Mouse (Mus musculus) lung, postnatal 0 days (tissue): Measurements from ENCODE around the gene Klf9.
"Not testable (repeated sequence)": the region's sequence is repeated elsewhere in the genome, so short reads cannot be mapped to it uniquely, and the experiment has no call there.

ENCODE experiments used
- CTCF ChIP-seq: IDR thresholded peaks from 2 replicates; pipeline ENCODE4 v1.5.1; 2016; ENCODE audit warnings: antibody characterized with exemption, mild to moderate bottlenecking
- EP300 ChIP-seq: IDR thresholded peaks from 2 replicates; pipeline ENCODE4 v1.6.1; 2016; ENCODE audit warnings: antibody characterized with exemption, mild to moderate bottlenecking, control low read depth

DNA sequence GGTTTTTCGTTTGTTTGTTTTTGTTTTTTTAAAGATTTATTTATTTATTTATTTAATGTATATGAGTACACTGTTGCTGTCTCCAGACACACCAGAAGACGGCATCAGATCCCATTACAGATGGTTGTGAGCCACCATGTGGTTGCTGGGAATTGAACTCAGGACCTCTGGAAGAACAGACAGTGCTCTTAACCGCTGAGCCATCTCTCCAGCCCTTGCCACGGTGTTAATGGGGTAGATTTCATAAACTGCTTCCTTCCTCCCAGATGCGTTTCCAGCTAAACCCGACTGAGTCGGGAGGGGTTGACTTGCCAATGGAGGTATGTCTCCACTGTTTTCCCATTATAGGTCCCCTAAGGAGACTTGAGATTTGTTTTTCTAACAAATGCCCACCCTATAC lies 4.5 kb downstream of the Klf9 start:
- not testable (repeated sequence) for TF ChIP-seq CTCF, EP300
